Mouse (Mus musculus) T-helper 17 cell (primary cell): ENCODE measurements around the gene Dnm3.

Experiments
- in situ Hi-C, 2 experiments: fragments of 300-600 bp; cut with MboI, MseI; formaldehyde crosslinking; loops; 1 replicate in 1 of 2; 2 replicates in 1 of 2; pipeline ENCODE4 v1.15.1; 2025; ENCODE audit warnings: high pct_unique_total_duplicates in 2 of 2

Gene Dnm3

GRCm38 (mm10) chr1:162172806-162173205 lies 305.0 kb downstream of the Dnm3 start:
- in situ Hi-C loops: no loop called here

GRCm38 (mm10) chr1:162163687-162164484 lies 313.9 kb downstream of the Dnm3 start:
- in situ Hi-C loops: no loop called here

GRCm38 (mm10) chr1:162162677-162163076 lies 315.2 kb downstream of the Dnm3 start:
- in situ Hi-C loops: no loop called here

- in situ Hi-C loops: no loop called here
Measured at GRCm38 (mm10) chr1:162162249-162162648, 315.6 kb downstream of the Dnm3 start.

GRCm38 (mm10) chr1:162160718-162161117 lies 317.1 kb downstream of the Dnm3 start:
- in situ Hi-C loops: no loop called here

GRCm38 (mm10) chr1:162158486-162158885 lies 319.3 kb downstream of the Dnm3 start:
- in situ Hi-C loops: no loop called here

- in situ Hi-C loops: no loop called here
Measured at GRCm38 (mm10) chr1:162157659-162158058, 320.2 kb downstream of the Dnm3 start.

- in situ Hi-C loops: no loop called here
Measured at GRCm38 (mm10) chr1:162156873-162157272, 321.0 kb downstream of the Dnm3 start.

GRCm38 (mm10) chr1:162155546-162155945 lies 322.3 kb downstream of the Dnm3 start:
- in situ Hi-C loops: no loop called here

- in situ Hi-C loops: no loop called here
Measured at GRCm38 (mm10) chr1:162153118-162153517, 324.7 kb downstream of the Dnm3 start.

- in situ Hi-C loops: no loop called here
Measured at GRCm38 (mm10) chr1:162149730-162150129, 328.1 kb downstream of the Dnm3 start.

- in situ Hi-C loops: no loop called here
Measured at GRCm38 (mm10) chr1:162147554-162147953, 330.3 kb downstream of the Dnm3 start.

- in situ Hi-C loops: no loop called here
Measured at GRCm38 (mm10) chr1:162145748-162146147, 332.1 kb downstream of the Dnm3 start.

GRCm38 (mm10) chr1:162144992-162145391 lies 332.8 kb downstream of the Dnm3 start:
- in situ Hi-C loops: loop anchor here in 1 of 2 experiments (5.0 kb wide), 1 partner anchor 53 kb away; no protein-coding TSS in a partner anchor

GRCm38 (mm10) chr1:162143974-162144912 lies 333.6 kb downstream of the Dnm3 start:
- in situ Hi-C loops: loop anchor here in 1 of 2 experiments (5.0 kb wide), 1 partner anchor 52 kb away; no protein-coding TSS in a partner anchor

GRCm38 (mm10) chr1:162142285-162142684 lies 335.5 kb downstream of the Dnm3 start:
- in situ Hi-C loops: loop anchor here in 1 of 2 experiments (5.0 kb wide), 1 partner anchor 50 kb away; no protein-coding TSS in a partner anchor

- in situ Hi-C loops: no loop called here
Measured at GRCm38 (mm10) chr1:162136328-162136727, 341.5 kb downstream of the Dnm3 start.

GRCm38 (mm10) chr1:162135451-162136213 lies 342.2 kb downstream of the Dnm3 start:
- in situ Hi-C loops: no loop called here

GRCm38 (mm10) chr1:162134651-162135066 lies 343.2 kb downstream of the Dnm3 start:
- in situ Hi-C loops: no loop called here

- in situ Hi-C loops: no loop called here
Measured at GRCm38 (mm10) chr1:162132908-162133641, 344.8 kb downstream of the Dnm3 start.
